In genomic region chr16:21339460-21340081, GRCm38 (mm10) we compare ENCODE assay signal across 9 mouse cellular contexts.
A peak's percentile ranks its signal among the peaks of the same experiment; 100 is the strongest.
DNase-seq lines count a peak whose midpoint lies in the region; ATAC-seq and TF ChIP-seq lines count a peak whose summit lies in the region.
"Had no signal": no experiment of that assay in that cellular context is flagged by ENCODE, and none has a peak within 500 bp of the region (broad histone marks: within the 10 kb centered on the region; RNA-seq: fewer than 3 reads in every experiment).

No protein-coding gene starts in this region.

- intact Hi-C loops in left cerebral cortex, postnatal 25 days (cut with DNase I), result no loop called here

- peak; percentile 55 to 89 for DNase-seq in adrenal gland, adult (ENCODE audit: inconsistent age in 2 of 2, low spot score in 1 of 2)
- peak; percentile 71 for DNase-seq in cerebellum, adult 9-11 months
- peak; percentile 37 to 64 for DNase-seq in frontal cortex, postnatal 14 days (ENCODE audit: low spot score in 2 of 2)
- peak; percentile 36 to 56 for DNase-seq in left cerebral cortex, postnatal 25 days (ENCODE audit: low spot score in 2 of 2)
- DNase-seq in stomach, postnatal 0 days (ENCODE audit: low spot score), result peak; percentile 61
- no peak for DNase-seq in c-Kit-positive CD71-positive TER-119-positive erythroid progenitor cells, embryonic 14.5 days (ENCODE audit: low spot score)
- DNase-seq: liver, embryonic 13.5 days had no signal

- WGBS in hindbrain, embryonic 13.5 days, result 15% methylated on average over 11 of the region's 11 CpGs
- 8% methylated on average over 11 of the region's 11 CpGs for WGBS in midbrain, embryonic 15.5 days
- 8% methylated on average over 11 of the region's 11 CpGs for WGBS in stomach, postnatal 0 days

- no peak for TF ChIP-seq EP300 in stomach, postnatal 0 days (optimal IDR thresholded peaks at IDR 0.05)

- H3K4me2 ChIP-seq in hindbrain, embryonic 13.5 days, result no peak overlapping the region
- H3K4me2 ChIP-seq in midbrain, embryonic 15.5 days, result no peak overlapping the region
- H3K4me2 ChIP-seq in stomach, postnatal 0 days (replicated peaks; ENCODE audit: low read depth), result peak overlapping the region; percentile 42; the same call in 1 of the 2 replicates
- H3K4me2 ChIP-seq: liver, embryonic 13.5 days had no signal

- peak overlapping the region; percentile 92 for H3K27ac ChIP-seq in hindbrain, embryonic 13.5 days
- H3K27ac ChIP-seq in midbrain, embryonic 15.5 days, result peak overlapping the region; percentile 84
- peak overlapping the region; percentile 92 for H3K27ac ChIP-seq in stomach, postnatal 0 days (replicated peaks)
- H3K27ac ChIP-seq: liver, embryonic 13.5 days had no signal

- no peaks in the 10 kb centered on the region for H3K9me3 ChIP-seq in hindbrain, embryonic 13.5 days
- H3K9me3 ChIP-seq in midbrain, embryonic 15.5 days, result no peaks in the 10 kb centered on the region
- no peaks in the 10 kb centered on the region for H3K9me3 ChIP-seq in stomach, postnatal 0 days (ENCODE audit: control insufficient read depth, low read length)
- H3K9me3 ChIP-seq: liver, embryonic 13.5 days had no signal

- peak overlapping the region; percentile 35; the same call in 1 of the 2 replicates for H3K9ac ChIP-seq in hindbrain, embryonic 13.5 days
- H3K9ac ChIP-seq in midbrain, embryonic 15.5 days, result no peak overlapping the region; the same call in 1 of the 2 replicates
- H3K9ac ChIP-seq in stomach, postnatal 0 days (ENCODE audit: low read length), result peak overlapping the region; percentile 48
- H3K9ac ChIP-seq: liver, embryonic 13.5 days had no signal

- TF ChIP-seq CTCF in stomach, postnatal 0 days (IDR thresholded peaks at IDR 0.05; ENCODE audit: low read depth), result no peak

- ATAC-seq in hindbrain, embryonic 13.5 days (ENCODE audit: low FRiP score), result peak; percentile 94
- ATAC-seq in midbrain, embryonic 15.5 days (replicated peaks), result peak; percentile 91
- peak; percentile 85 for ATAC-seq in stomach, postnatal 0 days (ENCODE audit: low FRiP score, low TSS enrichment)

- H3K4me1 ChIP-seq in hindbrain, embryonic 13.5 days (replicated peaks), result peaks cover 26% of the 10 kb centered on the region
- peaks cover 16% of the 10 kb centered on the region for H3K4me1 ChIP-seq in midbrain, embryonic 15.5 days
- peaks cover 19% of the 10 kb centered on the region for H3K4me1 ChIP-seq in stomach, postnatal 0 days (replicated peaks; ENCODE audit: control insufficient read depth, insufficient read depth)

- no peaks in the 10 kb centered on the region for H3K36me3 ChIP-seq in hindbrain, embryonic 13.5 days
- H3K36me3 ChIP-seq in midbrain, embryonic 15.5 days (replicated peaks), result no peaks in the 10 kb centered on the region
- H3K36me3 ChIP-seq in stomach, postnatal 0 days (ENCODE audit: control insufficient read depth, insufficient read depth, low read length), result no peaks in the 10 kb centered on the region
- H3K36me3 ChIP-seq: liver, embryonic 13.5 days had no signal

- no peaks in the 10 kb centered on the region for H3K27me3 ChIP-seq in hindbrain, embryonic 13.5 days
- H3K27me3 ChIP-seq in midbrain, embryonic 15.5 days (replicated peaks), result no peaks in the 10 kb centered on the region; the same call in 1 of the 2 replicates
- no peaks in the 10 kb centered on the region for H3K27me3 ChIP-seq in stomach, postnatal 0 days (ENCODE audit: control insufficient read depth, insufficient read depth, low read length)

- no peak overlapping the region for H3K4me3 ChIP-seq in hindbrain, embryonic 13.5 days
- H3K4me3 ChIP-seq in midbrain, embryonic 15.5 days, result no peak overlapping the region
- H3K4me3 ChIP-seq in stomach, postnatal 0 days (ENCODE audit: low read depth, low read length), result no peak overlapping the region
- H3K4me3 ChIP-seq: liver, embryonic 13.5 days had no signal
